Mouse (Mus musculus) CH12.LX (cell line): ENCODE measurements around the gene Opn4.

Experiments used
- E2F4 ChIP-seq: IDR thresholded peaks from 2 replicates; pipeline ENCODE4 v1.6.1; 2011; ENCODE audit warnings: low read depth, low read length, improper control_type of control experiment; ENCODE audit not compliant: insufficient replicate concordance
- ETS1 ChIP-seq: conservative IDR thresholded peaks from 2 replicates; pipeline ENCODE4 v1.6.1; 2012; ENCODE audit warnings: low read depth, mild to moderate bottlenecking, inconsistent platforms, low read length, improper control_type of control experiment, moderate library complexity
- MXI1 ChIP-seq: IDR thresholded peaks from 2 replicates; pipeline ENCODE4 v1.6.1; 2011; ENCODE audit warnings: mild to moderate bottlenecking, low read depth, low read length, improper control_type of control experiment
- RCOR1 ChIP-seq: conservative IDR thresholded peaks from 2 replicates; pipeline ENCODE4 v1.6.1; 2012; ENCODE audit warnings: low read depth, mild to moderate bottlenecking, inconsistent platforms, low read length, improper control_type of control experiment

DNA sequence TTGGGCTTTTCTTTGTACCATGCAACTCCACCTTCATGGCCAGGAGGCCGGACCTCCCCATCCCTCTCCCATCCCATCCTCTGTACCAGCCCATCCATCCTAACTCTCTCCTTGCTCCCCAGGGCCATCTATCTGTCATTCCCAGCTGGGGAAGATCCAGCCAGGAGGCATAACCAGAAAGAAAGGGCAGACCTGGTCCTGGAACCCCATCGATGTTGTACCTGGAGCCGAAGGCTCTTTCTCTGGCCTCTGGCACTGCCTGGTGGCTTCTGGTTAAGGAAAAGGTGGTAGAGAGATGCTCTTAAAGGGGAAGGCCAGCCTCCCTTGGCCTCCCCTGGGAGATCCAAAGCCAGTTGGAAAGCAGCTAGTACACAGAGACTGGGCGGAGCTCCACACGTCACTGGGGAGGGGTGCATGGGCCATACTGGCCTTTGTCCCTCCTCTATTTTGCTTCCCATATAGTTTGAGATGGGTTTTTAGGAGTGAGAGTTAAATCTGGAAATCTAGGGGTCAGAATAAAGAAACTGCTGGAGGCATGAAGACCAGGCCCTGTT is 9.8 kb downstream of the Opn4 start:
- TF ChIP-seq E2F4 (no peak), RCOR1 (no peak), ETS1 (no peak), MXI1 (no peak)
